29 mouse cellular contexts compared by ENCODE assay signal in genomic region chr7:27381009-27381408, GRCm38 (mm10). TPM values are rescaled to one million over a fixed set of nuclear protein-coding genes. Genes with fewer than 3 reads are reported as not detected.
DNase-seq lines count a peak whose midpoint lies in the region; ATAC-seq and TF ChIP-seq lines count a peak whose summit lies in the region.
"Had no signal": no experiment of that assay in that cellular context is flagged by ENCODE, and none has a peak within 500 bp of the region (broad histone marks: within the 10 kb centered on the region; RNA-seq: fewer than 3 reads in every experiment).

No protein-coding gene starts in this region.

- DNase-seq in ES-CJ7 (ENCODE audit: low read depth, low spot score): peak; percentile 74
- no peak for DNase-seq in ES-E14 (ENCODE audit: low read depth, low spot score)
- peak; percentile 84 for DNase-seq in R1 (ENCODE audit: low read depth, low spot score)
- DNase-seq in cerebellum, adult 2 months: no peak
- DNase-seq in layer of hippocampus, postnatal 25 days (ENCODE audit: extremely low spot score in 1 of 2, low spot score in 1 of 2): no peak
- no peak for DNase-seq in forebrain, embryonic 14.5 days (ENCODE audit: low spot score)
- DNase-seq: adrenal gland, adult 2 months; adrenal gland, adult 8-10 months; adrenal gland, postnatal 10 days; adrenal gland, postnatal 14 days; adrenal gland, postnatal 25 days; adrenal gland, postnatal 36 days; B cell, adult 2 months; cerebellum, adult 11 months; cerebellum, adult 11-12 months; cerebellum, adult 18-20 months; cerebellum, adult 8-10 months; cerebellum, adult 9-10 months; cerebellum, adult 9-11 months; cerebellum, postnatal 10 days had no signal

- ATAC-seq in cerebellum, adult (ENCODE audit: insufficient number of reproducible peaks, low FRiP score, low TSS enrichment): no peak
- no peak for ATAC-seq in forebrain, embryonic 14.5 days
- ATAC-seq: activated CD4-positive, CD25-positive, alpha-beta regulatory T cell, adult 4 months; CD4-positive, CD25-positive, alpha-beta regulatory T cell, adult 4 months; Patski had no signal

- H3K4me1 ChIP-seq in ES-Bruce4 (ENCODE audit: control insufficient read depth, insufficient read depth, low read length) (peaks cover 5% of the 10 kb centered on the region), ES-E14 (ENCODE audit: control insufficient read depth in 2 of 2, insufficient read depth in 2 of 2, low read length in 2 of 2, poor library complexity in 1 of 2) (peaks cover 8 to 28% of the 10 kb centered on the region in 2 experiments; a peak in 3 of 4 replicates)
- H3K4me1 ChIP-seq in cerebellum, adult 2 months (ENCODE audit: control insufficient read depth, insufficient read depth, low read length): peaks cover 19% of the 10 kb centered on the region
- no peaks in the 10 kb centered on the region for H3K4me1 ChIP-seq in forebrain, embryonic 14.5 days (ENCODE audit: control insufficient read depth, insufficient read depth, low read length)

- peak overlapping the region; percentile 92 for H3K27ac ChIP-seq in ES-Bruce4 (ENCODE audit: insufficient read depth, low read length)
- peak overlapping the region; percentile 93; the same call in 1 of the 2 replicates for H3K27ac ChIP-seq in ES-E14 (ENCODE audit: insufficient read depth, low read depth, low read length, poor library complexity, severe bottlenecking)
- H3K27ac ChIP-seq in cerebellum, adult 2 months (ENCODE audit: insufficient read depth, low read length): no peak overlapping the region
- no peak overlapping the region for H3K27ac ChIP-seq in forebrain, embryonic 14.5 days (ENCODE audit: low read depth, low read length)

- 63% methylated on average over 1 of the region's 1 CpGs for WGBS in cerebellum, adult 2 months
- WGBS in forebrain, embryonic 14.5 days: 27% methylated on average over 1 of the region's 1 CpGs

- H3K36me3 ChIP-seq in ES-Bruce4 (ENCODE audit: control insufficient read depth, insufficient read depth, low read length, poor library complexity, severe bottlenecking) (no peaks in the 10 kb centered on the region), ES-E14 (ENCODE audit: control insufficient read depth, insufficient read depth, low read length, poor library complexity, severe bottlenecking) (no peaks in the 10 kb centered on the region; the same call in 1 of the 2 replicates)
- H3K36me3 ChIP-seq in forebrain, embryonic 14.5 days (ENCODE audit: control insufficient read depth, insufficient read depth, low read length): no peaks in the 10 kb centered on the region
- H3K36me3 ChIP-seq: G1E had no signal

- no peak for TF ChIP-seq POLR2A in ES-Bruce4 (IDR thresholded peaks at IDR 0.05; ENCODE audit: insufficient read depth, low read length)
- no peak for TF ChIP-seq POLR2A in cerebellum, adult 2 months (IDR thresholded peaks at IDR 0.05; ENCODE audit: borderline replicate concordance, insufficient read depth, low read length)

- H3K4me2 ChIP-seq in forebrain, embryonic 14.5 days (ENCODE audit: low read length): no peak overlapping the region

- no peaks in the 10 kb centered on the region for H3K9me3 ChIP-seq in ES-Bruce4 (replicated peaks; ENCODE audit: control insufficient read depth, insufficient read depth, low read length, poor library complexity, severe bottlenecking)
- H3K9me3 ChIP-seq in ES-E14 (ENCODE audit: control insufficient read depth, insufficient read depth, low read depth, low read length): no peaks in the 10 kb centered on the region
- no peaks in the 10 kb centered on the region for H3K9me3 ChIP-seq in forebrain, embryonic 14.5 days (replicated peaks; ENCODE audit: control insufficient read depth, low read length)
- H3K9me3 ChIP-seq: G1E had no signal

- H3K4me3 ChIP-seq in ES-Bruce4 (ENCODE audit: low read depth, low read length) (no peak overlapping the region), ES-E14 (ENCODE audit: insufficient read depth in 1 of 2, low read depth in 1 of 2, low read length in 2 of 2, poor library complexity in 1 of 2, severe bottlenecking in 1 of 2) (no peak overlapping the region)
- H3K4me3 ChIP-seq in cerebellum, adult 2 months (replicated peaks; ENCODE audit: insufficient read depth, low read depth, low read length): no peak overlapping the region
- no peak overlapping the region for H3K4me3 ChIP-seq in forebrain, embryonic 14.5 days (ENCODE audit: low read depth, low read length)

- H3K27me3 ChIP-seq in ES-Bruce4 (ENCODE audit: control insufficient read depth, insufficient read depth, low read length, poor library complexity, severe bottlenecking): no peaks in the 10 kb centered on the region
- H3K27me3 ChIP-seq in cerebellum, adult 2 months (ENCODE audit: control insufficient read depth, insufficient read depth, low read length): no peaks in the 10 kb centered on the region
- peaks cover 11% of the 10 kb centered on the region for H3K27me3 ChIP-seq in forebrain, embryonic 14.5 days (replicated peaks; ENCODE audit: control insufficient read depth, insufficient read depth, low read length)

- in situ Hi-C loops in ES-E14 (cut with MboI; ENCODE audit: low sequenced_read_pairs in 2 of 2, unreplicated experiment in 2 of 2): no loop called here

- TF ChIP-seq EP300 in ES-Bruce4 (IDR thresholded peaks at IDR 0.05; ENCODE audit: insufficient read depth, low read depth, low read length): 0 out of 2 replicates have a peak, but pooled peaks have one; percentile 6

- TF ChIP-seq CTCF in ES-Bruce4 (IDR thresholded peaks at IDR 0.05; ENCODE audit: low read depth, low read length): no peak
- TF ChIP-seq CTCF in cerebellum, adult 2 months (IDR thresholded peaks at IDR 0.05; ENCODE audit: borderline replicate concordance, insufficient read depth, low read depth, low read length): no peak

- peak overlapping the region; percentile 36 for H3K9ac ChIP-seq in ES-Bruce4 (ENCODE audit: low read depth, poor library complexity, severe bottlenecking)
- H3K9ac ChIP-seq in ES-E14 (ENCODE audit: insufficient read depth, low read depth, low read length, poor library complexity, severe bottlenecking): no peak overlapping the region
- no peak overlapping the region for H3K9ac ChIP-seq in forebrain, embryonic 14.5 days (ENCODE audit: low read length)

TF ChIP-seq in ES-E14, 5 proteins besides CTCF, POLR2A, EP300 and RAD21:
- TF ChIP-seq ZC3H11A (IDR thresholded peaks at IDR 0.05; ENCODE audit: borderline replicate concordance, low read depth, low read length) (no peak), ZNF384 (IDR thresholded peaks at IDR 0.05; ENCODE audit: low read depth, low read length) (no peak), HCFC1 (IDR thresholded peaks at IDR 0.05; ENCODE audit: borderline replicate concordance, insufficient read depth, low read length) (no peak), CHD2 (IDR thresholded peaks at IDR 0.05; ENCODE audit: low read depth, low read length) (no peak), MAFK (IDR thresholded peaks at IDR 0.05; ENCODE audit: insufficient read depth, low read depth, low read length) (no peak)
TF ChIP-seq in ES-E14: peak in this region for 0.

RNA-seq across cellular contexts. Expression of gene Gm20479, which starts 23.8 kb away (rescaled TPM):
- 15.8 and 17.1 TPM in 2 replicates for polyA plus RNA-seq in ES-Bruce4 (2011; ENCODE audit: insufficient read depth, insufficient read length, low read depth, missing spikeins)
- total RNA-seq in ES-E14 (2012; rRNA removed): 1.4 and 1.5 TPM in 2 replicates
- polyA plus RNA-seq in cerebellum, adult 2 months (2012; rRNA removed): 0.38 TPM in 1 of 2 replicates, not detected in the other
- not detected for total RNA-seq in layer of hippocampus, postnatal 25 days (2021)
- polyA plus RNA-seq in forebrain, embryonic 14.5 days (2014; fragmentation: Nextera tagmentation; extraction: Ambion mirVana): 0.38 TPM in 1 of 2 replicates, not detected in the other
- total RNA-seq: G1E, MEL had no signal
- polyA plus RNA-seq: brain, embryonic 14.5 days; C2C12; CD4-positive, CD25-positive, alpha-beta regulatory T cell, adult 4 months had no signal

RNA-seq across cellular contexts. Expression of gene Shkbp1, which starts 25.2 kb away (rescaled TPM):
- polyA plus RNA-seq in ES-Bruce4 (2011; ENCODE audit: insufficient read depth, insufficient read length, low read depth, missing spikeins): 43.6 and 44.5 TPM in 2 replicates
- 28.8 and 45.5 TPM in 2 replicates for total RNA-seq in ES-E14 (2012; rRNA removed)
- polyA plus RNA-seq in cerebellum, adult 2 months (2012; rRNA removed): 41.6 and 43.7 TPM in 2 replicates
- total RNA-seq in layer of hippocampus, postnatal 25 days (2021): 10 to 100 TPM; 19.7 to 30.4 TPM
- polyA plus RNA-seq in forebrain, embryonic 14.5 days (2014; fragmentation: Nextera tagmentation; extraction: Ambion mirVana): 52.4 and 66.4 TPM in 2 replicates

RNA-seq across cellular contexts. Expression of gene Ltbp4, which starts 43.5 kb away (rescaled TPM):
- polyA plus RNA-seq in ES-Bruce4 (2011; ENCODE audit: insufficient read depth, insufficient read length, low read depth, missing spikeins): 66.8 and 72.5 TPM in 2 replicates
- 65.8 and 114 TPM in 2 replicates for total RNA-seq in ES-E14 (2012; rRNA removed)
- polyA plus RNA-seq in cerebellum, adult 2 months (2012; rRNA removed): 26.9 and 28.2 TPM in 2 replicates
- total RNA-seq in layer of hippocampus, postnatal 25 days (2021): 10 to 100 TPM; 47.2 to 61.7 TPM
- 8.0 and 11.0 TPM in 2 replicates for polyA plus RNA-seq in forebrain, embryonic 14.5 days (2014; fragmentation: Nextera tagmentation; extraction: Ambion mirVana)

Comparison
In these comparisons a context has a peak if more than half of its experiments do, and no peak if none do; other contexts are left out.
1. H3K27ac ChIP-seq: peak in ES-Bruce4 (single experiment) and ES-E14 (single experiment); none in cerebellum, adult 2 months (single experiment) and forebrain, embryonic 14.5 days (single experiment).
2. DNase-seq: peak in ES-CJ7 (single experiment) and R1 (single experiment); none in ES-E14 (single experiment), cerebellum, adult 2 months (0 of 2), layer of hippocampus, postnatal 25 days (0 of 2) and forebrain, embryonic 14.5 days (single experiment).
3. RNA of gene Gm20479, which starts 23.8 kb away (polyA plus RNA-seq): 15.8 to 17.1 TPM in ES-Bruce4; 0.38 TPM in forebrain, embryonic 14.5 days and 0.38 TPM in cerebellum, adult 2 months; every median in the first group is over 10 times any median in the second.